Mouse (Mus musculus): ENCODE measurements at regions not wholly inside any gene's neighbourhood (a gene's known extent, or its start where the extent isn't known, plus 50 kb on each side); places are given as distances from the start of the nearest gene placed in this dataset.

GRCm38 (mm10) chr5:119246824-119247223 is 423.6 kb upstream of the Tbx3 start:
- no peak for TF ChIP-seq CTCF (IDR thresholded peaks at IDR 0.05; ENCODE audit: low read depth, low read length)
- TF ChIP-seq EP300 (IDR thresholded peaks at IDR 0.05; ENCODE audit: insufficient read depth, low read depth, low read length) = no peak
- TF ChIP-seq POLR2A (IDR thresholded peaks at IDR 0.05; ENCODE audit: insufficient read depth, low read length) = no peak

Measured in ES-Bruce4 (cell line).